8 mouse cellular contexts compared by ENCODE assay signal in the genomic region with DNA sequence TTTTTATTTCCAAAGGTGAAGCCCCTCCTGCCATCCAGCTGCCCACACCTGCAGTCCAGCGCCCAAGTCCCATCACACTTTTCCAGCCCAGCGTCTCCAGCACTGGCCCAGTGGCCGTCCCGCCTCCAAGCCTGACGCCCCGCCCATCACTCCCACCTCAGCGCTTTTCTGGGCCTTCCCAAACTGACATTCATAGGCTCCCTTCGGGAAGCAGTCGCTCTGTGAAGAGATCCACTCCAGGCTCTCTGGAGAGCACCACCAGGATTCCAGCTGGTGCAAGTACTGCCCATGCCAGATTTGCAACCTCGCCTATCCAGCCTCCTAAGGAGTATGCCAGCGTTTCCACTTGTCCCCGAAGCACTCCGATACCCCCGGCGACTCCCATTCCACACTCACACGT. TPM values are rescaled to one million over a fixed set of nuclear protein-coding genes. Genes with fewer than 3 reads are reported as not detected.
DNase-seq lines count a peak whose midpoint lies in the region; ATAC-seq lines count a peak whose summit lies in the region.

No protein-coding gene starts in this region.

- H3K9me3 ChIP-seq in embryonic facial prominence, embryonic 10.5 days = no peaks in the 10 kb centered on the region
- no peaks in the 10 kb centered on the region for H3K9me3 ChIP-seq in hindbrain, embryonic 10.5 days
- no peaks in the 10 kb centered on the region for H3K9me3 ChIP-seq in liver, embryonic 12.5 days (replicated peaks)
- no peaks in the 10 kb centered on the region for H3K9me3 ChIP-seq in neural tube, embryonic 11.5 days (ENCODE audit: control insufficient read depth, low read length)

- H3K4me3 ChIP-seq in embryonic facial prominence, embryonic 10.5 days = peak overlapping the region; percentile 43
- peak overlapping the region; percentile 43 for H3K4me3 ChIP-seq in hindbrain, embryonic 10.5 days
- H3K4me3 ChIP-seq in liver, embryonic 12.5 days = no peak overlapping the region
- H3K4me3 ChIP-seq in neural tube, embryonic 11.5 days (ENCODE audit: low read depth, low read length) = peak overlapping the region; percentile 25

- peak overlapping the region; percentile 52 for H3K4me2 ChIP-seq in liver, embryonic 12.5 days
- H3K4me2 ChIP-seq in neural tube, embryonic 11.5 days (ENCODE audit: low read depth) = peak overlapping the region; percentile 38

- ATAC-seq in liver, embryonic 12.5 days = no peak
- ATAC-seq in neural tube, embryonic 11.5 days (ENCODE audit: insufficient read depth, low FRiP score, low TSS enrichment) = no peak

- no peak overlapping the region for H3K9ac ChIP-seq in liver, embryonic 12.5 days
- no peak overlapping the region for H3K9ac ChIP-seq in neural tube, embryonic 11.5 days (ENCODE audit: low read length)

- peaks cover 7% of the 10 kb centered on the region for H3K4me1 ChIP-seq in embryonic facial prominence, embryonic 10.5 days
- peaks cover 7% of the 10 kb centered on the region for H3K4me1 ChIP-seq in hindbrain, embryonic 10.5 days (replicated peaks)
- no peaks in the 10 kb centered on the region for H3K4me1 ChIP-seq in liver, embryonic 12.5 days
- no peaks in the 10 kb centered on the region for H3K4me1 ChIP-seq in neural tube, embryonic 11.5 days (ENCODE audit: control insufficient read depth, insufficient read depth, low read length)

- peaks cover 21% of the 10 kb centered on the region for H3K27me3 ChIP-seq in embryonic facial prominence, embryonic 10.5 days (replicated peaks; ENCODE audit: low read depth, poor library complexity, severe bottlenecking)
- H3K27me3 ChIP-seq in hindbrain, embryonic 10.5 days (ENCODE audit: insufficient read depth, poor library complexity, severe bottlenecking) = peaks cover 8% of the 10 kb centered on the region; the same call in 1 of the 2 replicates
- H3K27me3 ChIP-seq in liver, embryonic 12.5 days (replicated peaks) = peaks cover 9% of the 10 kb centered on the region; the same call in 1 of the 2 replicates
- no peaks in the 10 kb centered on the region for H3K27me3 ChIP-seq in neural tube, embryonic 11.5 days (ENCODE audit: control insufficient read depth, insufficient read depth, low read length)

- peak; percentile 10 to 15 for DNase-seq in cerebellum, postnatal 14 days
- DNase-seq in cerebellum, adult 9-10 months = no peak
- peak; percentile 55 for DNase-seq in embryonic facial prominence, embryonic 10.5 days (ENCODE audit: low spot score)
- peak; percentile 23 for DNase-seq in hindbrain, embryonic 10.5 days (ENCODE audit: low spot score)
- DNase-seq in neural tube, embryonic 11.5 days (ENCODE audit: low spot score) = peak; percentile 45
- DNase-seq in adipocyte (ENCODE audit: low spot score) = no peak
- DNase-seq in cerebellum, adult 8-10 months = no peak

- WGBS in embryonic facial prominence, embryonic 10.5 days = 8% methylated on average over 16 of the region's 16 CpGs
- 10% methylated on average over 16 of the region's 16 CpGs for WGBS in hindbrain, embryonic 10.5 days
- WGBS in liver, embryonic 12.5 days (ENCODE audit: insufficient replicate concordance) = 12% methylated on average over 16 of the region's 16 CpGs
- WGBS in neural tube, embryonic 11.5 days = 8% methylated on average over 16 of the region's 16 CpGs

- H3K36me3 ChIP-seq in embryonic facial prominence, embryonic 10.5 days (replicated peaks) = no peaks in the 10 kb centered on the region
- no peaks in the 10 kb centered on the region for H3K36me3 ChIP-seq in hindbrain, embryonic 10.5 days
- H3K36me3 ChIP-seq in liver, embryonic 12.5 days = no peaks in the 10 kb centered on the region
- no peaks in the 10 kb centered on the region for H3K36me3 ChIP-seq in neural tube, embryonic 11.5 days (ENCODE audit: control insufficient read depth, insufficient read depth, low read length)

- H3K27ac ChIP-seq in embryonic facial prominence, embryonic 10.5 days (replicated peaks) = no peak overlapping the region
- no peak overlapping the region for H3K27ac ChIP-seq in hindbrain, embryonic 10.5 days
- H3K27ac ChIP-seq in liver, embryonic 12.5 days = no peak overlapping the region
- no peak overlapping the region for H3K27ac ChIP-seq in neural tube, embryonic 11.5 days (ENCODE audit: low read depth, low read length)

RNA-seq across cellular contexts. Expression of a gene that starts 11.5 kb away (rescaled TPM):
- 0.12 and 0.13 TPM in 2 replicates for polyA plus RNA-seq in embryonic facial prominence, embryonic 10.5 days (2016; fragmentation: Nextera tagmentation; extraction: Ambion mirVana)
- 0.14 TPM in 1 of 2 replicates, not detected in the other for polyA plus RNA-seq in hindbrain, embryonic 10.5 days (2016; fragmentation: Nextera tagmentation; extraction: Ambion mirVana)
- 0.06 TPM in 2 replicates for polyA plus RNA-seq in liver, embryonic 12.5 days (2016; fragmentation: Nextera tagmentation; extraction: Ambion mirVana)
- 0.09 and 0.26 TPM in 2 replicates for polyA plus RNA-seq in neural tube, embryonic 11.5 days (2014; fragmentation: Nextera tagmentation; extraction: Ambion mirVana)

RNA-seq across cellular contexts. Expression of a gene that starts 36.3 kb away (rescaled TPM):
- 16.6 and 16.7 TPM in 2 replicates for polyA plus RNA-seq in embryonic facial prominence, embryonic 10.5 days (2016; fragmentation: Nextera tagmentation; extraction: Ambion mirVana)
- 13.5 and 15.6 TPM in 2 replicates for polyA plus RNA-seq in hindbrain, embryonic 10.5 days (2016; fragmentation: Nextera tagmentation; extraction: Ambion mirVana)
- 10.2 and 11.0 TPM in 2 replicates for polyA plus RNA-seq in liver, embryonic 12.5 days (2016; fragmentation: Nextera tagmentation; extraction: Ambion mirVana)
- polyA plus RNA-seq in neural tube, embryonic 11.5 days (2014; fragmentation: Nextera tagmentation; extraction: Ambion mirVana) = 14.1 and 14.9 TPM in 2 replicates

RNA-seq across cellular contexts. Expression of a gene that starts 46.9 kb away (rescaled TPM):
- 6.4 and 7.3 TPM in 2 replicates for polyA plus RNA-seq in embryonic facial prominence, embryonic 10.5 days (2016; fragmentation: Nextera tagmentation; extraction: Ambion mirVana)
- 8.0 and 8.7 TPM in 2 replicates for polyA plus RNA-seq in hindbrain, embryonic 10.5 days (2016; fragmentation: Nextera tagmentation; extraction: Ambion mirVana)
- 6.4 and 6.6 TPM in 2 replicates for polyA plus RNA-seq in liver, embryonic 12.5 days (2016; fragmentation: Nextera tagmentation; extraction: Ambion mirVana)
- 11.3 and 11.5 TPM in 2 replicates for polyA plus RNA-seq in neural tube, embryonic 11.5 days (2014; fragmentation: Nextera tagmentation; extraction: Ambion mirVana)

Comparison
In these comparisons a context has a peak if more than half of its experiments do, and no peak if none do; other contexts are left out.
1. DNase-seq: peak in cerebellum, postnatal 14 days (2 of 2), embryonic facial prominence, embryonic 10.5 days (single experiment), hindbrain, embryonic 10.5 days (single experiment) and neural tube, embryonic 11.5 days (single experiment); none in cerebellum, adult 9-10 months (single experiment), adipocyte (single experiment) and cerebellum, adult 8-10 months (single experiment).